Mouse (Mus musculus) adrenal gland, adult 18-20 months (tissue): ENCODE results near the gene Zdhhc7. TPM values are rescaled to one million over a fixed set of nuclear protein-coding genes. Genes with fewer than 3 reads are reported as not detected.
A peak's percentile ranks its signal among the peaks of the same experiment; 100 is the strongest.

Experiments
- DNase-seq, 2 experiments: peaks; one replicate each; pipeline ENCODE4 v3.0.0; 2021 to 2022; ENCODE audit warnings: low spot score in 2 of 2
- total RNA-seq, 2 experiments: library from RNA; stranded (reverse); gene quantifications; 1 replicate in 1 of 2; 2 replicates in 1 of 2; pipeline ENCODE4 v1.2.3; 2021

Gene Zdhhc7
- total RNA-seq, 2 experiments from 2014 or later: 39.5 to 57.7 TPM

GRCm38 (mm10) chr8:120116600-120116999 lies 15.3 kb upstream of the Zdhhc7 start:
- DNase-seq: no peak

- DNase-seq: peak in 1 of 2 experiments; percentile 53
These were observed 13.1 kb upstream of the Zdhhc7 start for GRCm38 (mm10) chr8:120114315-120114841.

DNA sequence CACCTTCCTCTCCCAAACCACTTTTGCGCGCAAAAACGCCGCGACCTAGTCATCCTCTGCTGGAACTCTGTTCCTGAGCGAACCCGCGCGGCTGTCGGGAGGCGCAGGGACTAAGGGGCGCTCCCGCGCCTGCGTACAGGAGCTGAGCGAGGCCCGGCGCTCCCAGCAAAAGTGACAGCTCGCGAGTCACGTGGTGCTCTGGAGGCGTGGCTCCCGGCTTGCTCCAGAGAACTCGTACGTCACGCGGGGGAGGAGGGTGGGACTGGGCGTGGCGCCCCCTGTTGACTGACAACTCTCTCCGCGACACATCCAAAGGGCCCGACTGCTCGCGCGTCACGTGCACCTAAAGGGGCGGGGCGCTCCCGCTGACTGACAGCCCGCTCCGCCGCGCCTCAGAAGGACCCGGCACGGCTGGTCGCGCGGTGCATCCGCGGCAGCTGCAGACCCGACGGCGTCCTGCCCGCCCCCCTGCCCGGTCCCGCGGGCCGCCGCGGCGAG lies 12.5 kb upstream of the Zdhhc7 start, which contains the start of gene 6430548M08Rik:
Gene 6430548M08Rik, plus strand, starts transcription at position 395 of the 498 bp plus-strand sequence.
- DNase-seq: peak; percentile 99

DNA sequence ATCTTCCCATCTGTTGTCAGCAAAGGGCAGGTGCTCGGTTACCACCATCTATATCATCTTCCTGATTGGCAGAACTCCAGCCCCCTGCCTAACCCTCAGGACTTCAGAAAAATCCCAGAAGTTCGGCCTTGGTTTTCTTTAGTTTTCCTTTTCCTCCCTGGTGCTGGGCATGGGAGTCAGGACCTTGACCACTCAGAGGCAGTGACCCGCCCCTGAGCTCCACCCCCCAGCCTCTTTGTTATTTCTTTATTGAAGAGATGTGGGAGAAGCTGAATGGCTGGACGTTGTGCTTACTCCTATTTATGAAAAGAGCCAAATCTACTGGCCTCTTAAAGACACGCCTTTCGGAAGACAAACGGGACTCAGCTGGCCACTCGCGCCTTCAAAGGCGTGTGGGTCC lies 12.0 kb upstream of the Zdhhc7 start:
- no peak for DNase-seq

GRCm38 (mm10) chr8:120112535-120112934 lies 11.3 kb upstream of the Zdhhc7 start:
- no peak for DNase-seq

GRCm38 (mm10) chr8:120111382-120111781 lies 10.1 kb upstream of the Zdhhc7 start:
- no peak for DNase-seq

GRCm38 (mm10) chr8:120110966-120111365 lies 9.7 kb upstream of the Zdhhc7 start:
- DNase-seq: no peak

GRCm38 (mm10) chr8:120109149-120109548 lies 7.9 kb upstream of the Zdhhc7 start:
- DNase-seq: no peak

GRCm38 (mm10) chr8:120104721-120105272 lies 3.5 kb upstream of the Zdhhc7 start:
- DNase-seq: peak; percentile 57 to 77

DNA sequence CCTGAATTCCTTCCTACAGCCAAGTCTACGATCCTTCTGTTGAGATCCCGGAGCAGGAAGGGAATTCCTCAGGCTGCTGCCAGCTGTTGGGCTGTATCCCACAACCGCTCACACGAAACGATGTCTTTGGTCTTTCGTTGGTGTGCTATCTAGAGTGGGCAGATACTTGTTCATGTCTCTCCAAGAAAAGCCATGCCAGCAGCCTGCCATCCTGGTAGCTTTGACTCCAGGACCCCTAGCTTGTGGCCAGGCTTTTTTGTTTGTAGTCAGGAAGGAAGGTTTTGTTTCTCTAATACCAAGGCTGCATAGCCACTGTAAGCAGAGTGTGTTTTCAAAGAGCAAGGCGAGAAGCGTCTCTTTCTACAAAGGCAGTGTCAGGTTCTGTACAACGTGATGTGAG lies 2.6 kb upstream of the Zdhhc7 start:
- no peak for DNase-seq

GRCm38 (mm10) chr8:120100388-120101067 lies 754 bp downstream of the Zdhhc7 start:
- no peak for DNase-seq

DNA sequence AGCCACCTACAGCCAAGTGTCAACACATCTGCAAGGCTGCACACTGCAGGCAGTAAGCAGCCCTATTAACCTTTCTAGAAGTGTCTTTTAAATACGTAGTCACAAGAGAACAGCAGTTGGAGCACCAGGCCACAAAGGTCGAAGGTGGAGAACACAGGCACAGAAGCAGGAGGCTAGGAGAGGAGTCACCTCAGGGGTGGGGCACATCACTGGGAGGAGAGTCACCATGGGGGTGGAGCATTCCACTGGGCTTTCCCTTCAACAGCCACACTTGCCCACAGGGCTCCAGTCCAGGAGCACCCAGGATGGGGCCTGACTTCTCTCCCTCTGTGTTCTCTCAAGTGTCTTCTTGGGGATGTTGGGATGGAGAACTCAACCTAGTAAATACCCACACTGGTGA lies 4.8 kb downstream of the Zdhhc7 start:
- DNase-seq: no peak

GRCm38 (mm10) chr8:120094801-120095200 lies 6.5 kb downstream of the Zdhhc7 start:
- DNase-seq: no peak

GRCm38 (mm10) chr8:120093103-120093502 lies 8.2 kb downstream of the Zdhhc7 start:
- no peak for DNase-seq

GRCm38 (mm10) chr8:120091032-120091431 lies 10.2 kb downstream of the Zdhhc7 start:
- DNase-seq: no peak

DNA sequence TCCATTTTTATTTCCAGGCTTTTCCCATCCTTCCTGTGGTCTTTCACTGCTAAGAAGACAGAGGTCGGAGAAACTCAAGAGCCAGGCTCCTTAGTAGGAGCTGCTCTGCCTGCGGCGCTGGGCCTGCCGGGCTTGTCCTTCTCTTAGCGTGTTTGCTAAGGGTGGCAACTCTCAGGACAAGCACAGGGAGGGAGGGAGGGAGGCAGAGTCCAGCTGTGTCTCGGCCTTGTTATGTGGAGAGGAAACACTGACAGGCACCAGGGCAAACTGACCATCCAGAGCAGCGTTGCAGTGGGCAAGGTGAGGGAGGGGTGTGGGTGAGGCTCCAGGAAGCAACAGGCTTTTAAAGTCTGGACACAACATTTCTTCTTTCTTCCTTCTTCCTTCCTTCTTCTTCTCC lies 11.8 kb downstream of the Zdhhc7 start:
- no peak for DNase-seq

DNA sequence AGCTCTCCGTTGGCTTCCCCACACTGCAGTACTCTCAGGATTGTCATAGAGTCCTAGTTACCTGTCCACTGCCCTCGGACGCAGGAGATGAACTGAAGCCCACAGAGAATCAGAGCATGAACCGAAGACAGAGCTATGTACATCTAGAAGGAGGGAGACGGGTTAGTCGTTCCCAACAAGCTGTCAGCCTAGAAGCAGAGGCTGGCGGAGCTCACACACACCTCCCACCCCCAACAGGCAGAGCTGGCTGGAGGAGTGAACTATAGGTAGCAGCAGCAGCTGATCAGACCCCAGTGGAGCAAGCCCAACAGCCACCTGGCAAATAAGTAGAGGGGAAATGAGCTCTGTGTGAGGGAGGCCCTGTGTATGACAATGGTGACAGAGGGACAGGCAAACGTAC lies 16.5 kb downstream of the Zdhhc7 start:
- DNase-seq: no peak

DNA sequence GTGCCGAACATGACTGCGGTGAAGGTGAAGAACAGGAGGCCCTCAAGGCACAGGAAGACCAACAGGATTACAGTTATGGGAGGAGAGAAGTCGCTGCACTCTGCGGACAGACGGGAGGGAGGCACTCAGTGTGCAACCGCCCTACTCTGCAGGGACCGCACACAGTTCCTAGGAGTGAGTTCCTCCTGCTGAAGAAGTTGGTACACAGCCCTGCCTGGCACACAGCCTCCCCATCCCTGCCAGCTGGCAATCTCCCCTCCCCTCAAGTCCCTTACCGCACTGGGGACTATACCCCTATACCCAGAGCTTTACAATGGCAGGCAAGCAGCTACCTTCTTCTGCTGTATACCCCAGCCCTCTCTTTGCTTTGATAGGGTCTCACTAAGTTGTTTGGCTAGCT lies 18.0 kb downstream of the Zdhhc7 start:
- no peak for DNase-seq

DNA sequence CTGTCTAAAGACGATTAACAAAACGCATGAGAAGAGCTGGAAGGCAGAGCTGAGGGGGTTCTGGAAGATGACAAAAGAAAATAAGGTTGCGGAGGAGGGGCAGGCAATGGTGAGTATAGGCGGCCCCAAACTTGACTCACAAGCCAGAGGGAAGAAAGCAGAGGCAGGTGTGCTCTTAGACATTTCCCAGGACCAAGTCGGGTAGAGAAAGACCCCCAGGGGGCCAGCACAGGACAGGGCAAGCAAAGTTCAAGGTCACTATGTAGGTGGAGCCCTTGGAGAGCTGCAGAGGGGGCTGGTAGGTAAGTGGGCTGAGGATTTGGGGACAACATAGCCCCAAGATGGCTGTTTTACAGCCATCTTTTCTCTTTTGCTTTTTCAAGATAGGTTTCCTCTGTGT lies 21.9 kb downstream of the Zdhhc7 start:
- DNase-seq: no peak

- peak; percentile 78 to 84 for DNase-seq
These were observed 23.2 kb downstream of the Zdhhc7 start for GRCm38 (mm10) chr8:120078080-120078479.

GRCm38 (mm10) chr8:120075347-120075746 lies 25.9 kb downstream of the Zdhhc7 start:
- no peak for DNase-seq

- no peak for DNase-seq
These were observed 26.8 kb downstream of the Zdhhc7 start for GRCm38 (mm10) chr8:120074516-120074915.

DNA sequence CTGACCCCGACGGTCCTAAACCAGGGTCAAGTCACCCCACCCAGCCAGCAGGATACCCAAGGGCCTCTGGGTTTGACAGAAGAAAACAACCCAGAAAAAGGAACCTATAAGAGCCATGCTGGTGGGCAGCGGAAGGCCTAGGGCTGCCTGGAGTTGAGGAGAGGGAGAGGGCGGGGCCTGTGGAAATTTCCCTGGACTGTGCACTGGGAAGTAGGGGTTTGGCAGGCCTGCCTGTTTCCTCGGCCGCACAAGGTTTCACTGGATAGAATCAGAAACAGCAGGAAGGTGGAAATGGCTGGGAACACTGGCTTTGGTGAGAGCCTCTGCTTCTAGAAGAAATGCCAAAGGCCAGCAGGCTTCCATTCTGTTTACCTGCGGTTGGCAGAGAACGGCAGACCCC lies 28.5 kb downstream of the Zdhhc7 start:
- no peak for DNase-seq
